Mouse (Mus musculus) spleen, adult 2 months (tissue): ENCODE measurements around the gene Hist1h2ak. TPM values are rescaled to one million over a fixed set of nuclear protein-coding genes. Genes with fewer than 3 reads are reported as not detected.
A peak's percentile ranks its signal among the peaks of the same experiment; 100 is the strongest.
"Not testable (repeated sequence)": the region's sequence is repeated elsewhere in the genome, so short reads cannot be mapped to it uniquely, and the experiment has no call there.

Source experiments
- DNase-seq, 2 experiments: peaks; one replicate each; pipeline versions ENCODE4 v3.0.0 to v3.0.0-alpha.2; 2012 to 2021; ENCODE audit warnings: low spot score in 2 of 2, low read depth in 1 of 2
- H3K27ac ChIP-seq: fragments of 200-500 bp; 2 replicates; pipeline ENCODE4 v1.5.1; 2012; ENCODE audit warnings: low read length, inconsistent platforms; ENCODE audit not compliant: insufficient read depth
- H3K27me3 ChIP-seq: fragments of 200-500 bp; 2 replicates; pipeline ENCODE4 v1.6.1; 2012; ENCODE audit warnings: mild to moderate bottlenecking, moderate library complexity, low read length, inconsistent platforms; ENCODE audit not compliant: control insufficient read depth, insufficient read depth
- H3K36me3 ChIP-seq: fragments of 200-500 bp; 2 replicates; pipeline ENCODE4 v1.6.1; 2012; ENCODE audit warnings: mild to moderate bottlenecking, low read length, inconsistent platforms; ENCODE audit not compliant: control insufficient read depth, insufficient read depth
- H3K4me1 ChIP-seq: fragments of 200-500 bp; 2 replicates; pipeline ENCODE4 v1.6.1; 2011; ENCODE audit warnings: inconsistent platforms; ENCODE audit not compliant: control insufficient read depth, insufficient read depth, insufficient read length
- H3K4me3 ChIP-seq: fragments of 200-500 bp; 2 replicates; pipeline ENCODE4 v1.5.1; 2011; ENCODE audit warnings: mild to moderate bottlenecking, inconsistent platforms; ENCODE audit not compliant: insufficient read depth, insufficient read length; ENCODE audit errors: extremely low read depth
- CTCF ChIP-seq: fragments of 200-500 bp; IDR thresholded peaks from 2 replicates; pipeline ENCODE4 v1.5.1; 2011; ENCODE audit warnings: mild to moderate bottlenecking, inconsistent platforms; ENCODE audit not compliant: insufficient read depth, insufficient read length, insufficient replicate concordance; ENCODE audit errors: extremely low read depth
- POLR2A ChIP-seq: fragments of 200-500 bp; IDR thresholded peaks from 2 replicates; pipeline ENCODE4 v1.6.1; 2011; ENCODE audit warnings: low read depth, low read length, inconsistent platforms
- WGBS: fragments of 180-500 bp; shearing (Covaris S2); methylation state at CpG from one replicate; pipeline ENCODE4 v1.1.7; 2018; 5-methylcytosine and 5-hydroxymethylcytosine counted together
- polyA plus RNA-seq: library from polyadenylated mRNA; depleted of rRNA; stranded (reverse); fragments of >200 nt; gene quantifications from 2 replicates; pipeline ENCODE4 v1.2.3, GENCODE M21; 2012; rRNA removed

Hist1h2ak gene
- polyA plus RNA-seq, 1 experiment, result 51.8 TPM

GRCm38 (mm10) chr13:21715864-21716539 lies 37.6 kb downstream of the Hist1h2ak start, which contains the start of the genes Hist1h2bl and Hist1h2ai:
Gene Hist1h2bl, minus strand, starts transcription at chr13:21716143.
Gene Hist1h2ai, plus strand, starts transcription at chr13:21716422.
- peak within 1 kb of the TSS; percentile 69 for H3K4me3 ChIP-seq
- under 1% methylated on average over 34 of the region's 50 CpGs for WGBS
- H3K27ac ChIP-seq, result peak within 1 kb of the TSS; percentile 97
- H3K4me1 ChIP-seq, H3K27me3 ChIP-seq, H3K36me3 ChIP-seq: not testable (repeated sequence)
- peak; percentile 73 to 89 for DNase-seq
- TF ChIP-seq POLR2A, result peak; percentile 62

- Histone ChIP-seq H3K27ac (peak overlapping the region; percentile 40), H3K36me3 (no peaks in the 10 kb centered on the region), H3K27me3 (no peaks in the 10 kb centered on the region), H3K4me1 (peaks cover 7% of the 10 kb centered on the region), H3K4me3 (peak overlapping the region; percentile 33)
- no peak for DNase-seq
- WGBS, result 1% methylated on average over 22 of the region's 22 CpGs
- TF ChIP-seq POLR2A, result no peak
- no peak for TF ChIP-seq CTCF
Observed at GRCm38 (mm10) chr13:21715131-21715863, 38.3 kb downstream of the Hist1h2ak start.

- H3K4me1 ChIP-seq, result peaks cover 7% of the 10 kb centered on the region
- no peaks in the 10 kb centered on the region for H3K36me3 ChIP-seq
- TF ChIP-seq POLR2A (no peak), CTCF (peak; percentile 34; the same call in 1 of the 2 replicates)
- H3K27ac ChIP-seq, result peak overlapping the region; percentile 39; the same call in 1 of the 2 replicates
- peak; percentile 60 to 61 for DNase-seq
- under 1% methylated on average over 7 of the region's 7 CpGs for WGBS
- H3K4me3 ChIP-seq, result no peak overlapping the region; the same call in 1 of the 2 replicates
- no peaks in the 10 kb centered on the region for H3K27me3 ChIP-seq
Observed at GRCm38 (mm10) chr13:21714725-21715124, 38.9 kb downstream of the Hist1h2ak start.

GRCm38 (mm10) chr13:21711698-21712097 lies 41.9 kb downstream of the Hist1h2ak start:
- Histone ChIP-seq H3K27me3 (no peaks in the 10 kb centered on the region), H3K4me3 (no peak overlapping the region), H3K27ac (no peak overlapping the region), H3K4me1 (no peaks in the 10 kb centered on the region), H3K36me3 (no peaks in the 10 kb centered on the region)
- WGBS, result 46% methylated on average over 4 of the region's 4 CpGs
- no peak for DNase-seq
- no peak for TF ChIP-seq POLR2A
- TF ChIP-seq CTCF, result no peak

GRCm38 (mm10) chr13:21710821-21711525 lies 42.7 kb downstream of the Hist1h2ak start:
- H3K36me3 ChIP-seq, result no peaks in the 10 kb centered on the region
- no peaks in the 10 kb centered on the region for H3K4me1 ChIP-seq
- peak overlapping the region; percentile 52 for H3K4me3 ChIP-seq
- H3K27me3 ChIP-seq, result no peaks in the 10 kb centered on the region
- TF ChIP-seq POLR2A (no peak), CTCF (no peak)
- peak; percentile 74 to 75 for DNase-seq
- peak overlapping the region; percentile 26; the same call in 1 of the 2 replicates for H3K27ac ChIP-seq
- 5% methylated on average over 22 of the region's 22 CpGs for WGBS

- Histone ChIP-seq H3K4me3 (peak overlapping the region; percentile 70), H3K27ac (peak overlapping the region; percentile 65), H3K27me3 (no peaks in the 10 kb centered on the region), H3K36me3 (no peaks in the 10 kb centered on the region), H3K4me1 (no peaks in the 10 kb centered on the region)
- peak; percentile 78 to 86 for DNase-seq
- under 1% methylated on average over 32 of the region's 32 CpGs for WGBS
- TF ChIP-seq CTCF (peak; percentile 71; the same call in 1 of the 2 replicates), POLR2A (no peak)
Observed at GRCm38 (mm10) chr13:21710031-21710711, 43.5 kb downstream of the Hist1h2ak start.

- Histone ChIP-seq H3K4me1 (no peaks in the 10 kb centered on the region), H3K27ac (no peak overlapping the region), H3K36me3 (no peaks in the 10 kb centered on the region), H3K4me3 (no peak overlapping the region), H3K27me3 (no peaks in the 10 kb centered on the region)
- 74% methylated on average over 4 of the region's 4 CpGs for WGBS
- TF ChIP-seq CTCF, result no peak
- no peak for TF ChIP-seq POLR2A
- DNase-seq, result no peak
Observed at GRCm38 (mm10) chr13:21706669-21707068, 47.0 kb downstream of the Hist1h2ak start.

Other genes starting within 250 kb of the Hist1h2ak start
- 1.6 and 2.0 TPM in 2 replicates for gene Zkscan8, start 222.7 kb downstream of the Hist1h2ak start, polyA plus RNA-seq
- gene Olfr1366, start 211.0 kb downstream of the Hist1h2ak start, polyA plus RNA-seq, result not detected in 2 replicates
- gene Olfr1535, start 193.9 kb downstream of the Hist1h2ak start, polyA plus RNA-seq, result not detected in 2 replicates
- gene Olfr1364, start 172.1 kb downstream of the Hist1h2ak start, polyA plus RNA-seq, result not detected in 2 replicates
- gene Olfr1362, start 139.8 kb downstream of the Hist1h2ak start, polyA plus RNA-seq, result not detected in 2 replicates
- not detected in 2 replicates for gene Olfr11, start 111.3 kb downstream of the Hist1h2ak start, polyA plus RNA-seq
- not detected in 2 replicates for gene Olfr1361, start 90.4 kb downstream of the Hist1h2ak start, polyA plus RNA-seq
- gene Olfr1360, start 76.4 kb downstream of the Hist1h2ak start, polyA plus RNA-seq, result not detected in 2 replicates
- not detected in 2 replicates for gene Olfr1359, start 55.7 kb downstream of the Hist1h2ak start, polyA plus RNA-seq
- gene Hist1h2bl, start 37.7 kb downstream of the Hist1h2ak start, polyA plus RNA-seq, result 18.0 and 18.4 TPM in 2 replicates
- 40.4 and 81.0 TPM in 2 replicates for gene Hist1h2ai, start 37.4 kb downstream of the Hist1h2ak start, polyA plus RNA-seq
- gene Hist1h3h, start 36.2 kb downstream of the Hist1h2ak start, polyA plus RNA-seq, result 81.3 and 147 TPM in 2 replicates
- gene Hist1h2bm, start 31.8 kb downstream of the Hist1h2ak start, polyA plus RNA-seq, result 6.5 and 12.9 TPM in 2 replicates
- 9.1 and 9.5 TPM in 2 replicates for gene Hist1h4j, start 18.8 kb downstream of the Hist1h2ak start, polyA plus RNA-seq
- gene Hist1h4k, start 3.3 kb downstream of the Hist1h2ak start, polyA plus RNA-seq, result 82.1 and 92.4 TPM in 2 replicates
- gene Hist1h2bn, start 296 bp upstream of the Hist1h2ak start, polyA plus RNA-seq, result 8.0 and 29.0 TPM in 2 replicates
- 2.3 and 3.2 TPM in 2 replicates for gene Hist1h1b, start 26.8 kb upstream of the Hist1h2ak start, polyA plus RNA-seq
- 77.1 and 125 TPM in 2 replicates for gene Hist1h3i, start 29.5 kb upstream of the Hist1h2ak start, polyA plus RNA-seq
- 15.5 and 52.1 TPM in 2 replicates for gene Hist1h2an, start 33.4 kb upstream of the Hist1h2ak start, polyA plus RNA-seq
- 1.7 and 13.4 TPM in 2 replicates for gene Hist1h2bp, start 33.6 kb upstream of the Hist1h2ak start, polyA plus RNA-seq
- gene Hist1h2bq, start 56.4 kb upstream of the Hist1h2ak start, polyA plus RNA-seq, result 32.5 and 59.8 TPM in 2 replicates
- gene Hist1h2ao, start 56.6 kb upstream of the Hist1h2ak start, polyA plus RNA-seq, result not detected in 2 replicates
- not detected in 2 replicates for gene Hist1h4m, start 57.9 kb upstream of the Hist1h2ak start, polyA plus RNA-seq
- gene Hist1h4n, start 78.4 kb upstream of the Hist1h2ak start, polyA plus RNA-seq, result 61.9 and 76.0 TPM in 2 replicates
- gene Hist1h2ap, start 79.7 kb upstream of the Hist1h2ak start, polyA plus RNA-seq, result 366 and 1,278 TPM in 2 replicates
- 28.5 and 55.0 TPM in 2 replicates for gene Hist1h2br, start 79.9 kb upstream of the Hist1h2ak start, polyA plus RNA-seq
- 0.05 and 0.11 TPM in 2 replicates for gene Zfp184, start 191.3 kb upstream of the Hist1h2ak start, polyA plus RNA-seq
- not detected in 2 replicates for gene Pom121l2, start 227.4 kb upstream of the Hist1h2ak start, polyA plus RNA-seq